In genomic region chr17:84637971-84638370, GRCm38 (mm10) we compare ENCODE assay signal across 29 mouse cellular contexts. TPM values are rescaled to one million over a fixed set of nuclear protein-coding genes. Genes with fewer than 3 reads are reported as not detected.
DNase-seq lines count a peak whose midpoint lies in the region; ATAC-seq and TF ChIP-seq lines count a peak whose summit lies in the region.
"Had no signal": no experiment of that assay in that cellular context is flagged by ENCODE, and none has a peak within 500 bp of the region (broad histone marks: within the 10 kb centered on the region; RNA-seq: fewer than 3 reads in every experiment).

No protein-coding gene starts in this region.

- H3K4me1 ChIP-seq in lung, adult 2 months (ENCODE audit: control insufficient read depth, insufficient read depth, low read length): peaks cover 3% of the 10 kb centered on the region; the same call in 1 of the 2 replicates
- H3K4me1 ChIP-seq in thymus, adult 2 months (replicated peaks; ENCODE audit: control insufficient read depth, insufficient read depth, low read length): peaks cover 10% of the 10 kb centered on the region
- H3K4me1 ChIP-seq: forebrain, embryonic 13.5 days had no signal

- TF ChIP-seq CTCF in lung, adult 2 months (IDR thresholded peaks at IDR 0.05; ENCODE audit: insufficient read depth, low read length): no peak
- TF ChIP-seq CTCF in thymus, adult 2 months (IDR thresholded peaks at IDR 0.05; ENCODE audit: borderline replicate concordance, control insufficient read depth, extremely low read depth, insufficient read depth, low read length, poor library complexity): no peak

- TF ChIP-seq POLR2A in lung, adult 2 months (IDR thresholded peaks at IDR 0.05; ENCODE audit: borderline replicate concordance, extremely low read depth, low read depth, low read length): no peak
- no peak for TF ChIP-seq POLR2A in thymus, adult 2 months (IDR thresholded peaks at IDR 0.05; ENCODE audit: control insufficient read depth, extremely low read depth, insufficient read depth, low read length, poor library complexity)

- DNase-seq in lung, adult 2 months: peak; percentile 26
- no peak for DNase-seq in lung, postnatal 4 days
- peak; percentile 14 for DNase-seq in thymus, postnatal 25 days
- no peak for DNase-seq in thymus, adult 2 months
- no peak for DNase-seq in frontal cortex, postnatal 25 days (ENCODE audit: low spot score in 2 of 2)
- DNase-seq in kidney, adult 9 months: no peak
- DNase-seq: adrenal gland, postnatal 10 days; adrenal gland, postnatal 36 days; B cell, adult 2 months; cerebellum, adult 18-20 months; cerebellum, adult 9-10 months; cerebellum, postnatal 14 days; gastrocnemius, postnatal 25 days; heart, adult 2 months; heart, postnatal 14 days; heart, postnatal 4 days had no signal

- 71% methylated on average over 6 of the region's 6 CpGs for WGBS in lung, adult 2 months
- WGBS in thymus, adult 2 months: 90% methylated on average over 6 of the region's 6 CpGs

- H3K27ac ChIP-seq in thymus, adult 2 months (ENCODE audit: control insufficient read depth, insufficient read depth, low read length): no peak overlapping the region
- H3K27ac ChIP-seq: forebrain, embryonic 10.5 days; forebrain, embryonic 13.5 days; heart, adult 2 months; heart, embryonic 10.5 days; heart, embryonic 13.5 days; hindbrain, embryonic 14.5 days had no signal

- no peaks in the 10 kb centered on the region for H3K27me3 ChIP-seq in thymus, adult 2 months (ENCODE audit: control insufficient read depth, insufficient read depth, low read length)
- H3K27me3 ChIP-seq: CH12.LX; forebrain, embryonic 13.5 days; heart, embryonic 13.5 days; Patski had no signal

- H3K36me3 ChIP-seq in thymus, adult 2 months (ENCODE audit: control insufficient read depth, insufficient read depth, low read length): no peaks in the 10 kb centered on the region
- H3K36me3 ChIP-seq: G1E; heart, embryonic 10.5 days; heart, embryonic 13.5 days had no signal

- 0 out of 2 replicates have a peak, but pooled peaks have one; percentile 30 for ATAC-seq in megakaryocyte progenitor cell, adult 5-6 weeks (replicated peaks; ENCODE audit: poor library complexity)
- ATAC-seq: forebrain, embryonic 13.5 days; forebrain, embryonic 16.5 days; Patski had no signal

- H3K4me3 ChIP-seq in lung, adult 2 months (replicated peaks; ENCODE audit: extremely low read depth, low read depth, low read length): no peak overlapping the region
- H3K4me3 ChIP-seq in thymus, adult 2 months (ENCODE audit: control insufficient read depth, insufficient read depth, low read length): no peak overlapping the region
- H3K4me3 ChIP-seq: forebrain, embryonic 10.5 days; forebrain, embryonic 13.5 days; heart, adult 2 months; heart, embryonic 10.5 days; heart, embryonic 13.5 days had no signal

RNA-seq across cellular contexts. Expression of gene Dync2li1, which starts 11.7 kb away (rescaled TPM):
- 5.5 and 11.4 TPM in 2 replicates for polyA plus RNA-seq in lung, adult 2 months (2012; rRNA removed)
- 0.84 and 1.1 TPM in 2 replicates for polyA plus RNA-seq in thymus, adult 2 months (2012; rRNA removed)
- total RNA-seq in megakaryocyte progenitor cell, adult 5-6 weeks (2015): 4.9 and 6.3 TPM in 2 replicates
- 3.5 and 5.9 TPM in 2 replicates for total RNA-seq in megakaryocyte progenitor cell, adult 5-6 weeks (2017)
- total RNA-seq: G1E had no signal
- polyA plus RNA-seq: G1E had no signal

RNA-seq across cellular contexts. Expression of gene Abcg8, which starts 38.1 kb away (rescaled TPM):
- polyA plus RNA-seq in lung, adult 2 months (2012; rRNA removed): 0.06 and 0.19 TPM in 2 replicates
- polyA plus RNA-seq in thymus, adult 2 months (2012; rRNA removed): 0.65 and 0.74 TPM in 2 replicates
- total RNA-seq in megakaryocyte progenitor cell, adult 5-6 weeks (2015): not detected in 2 replicates
- total RNA-seq in megakaryocyte progenitor cell, adult 5-6 weeks (2017): not detected in 2 replicates
- total RNA-seq: adrenal gland, adult 18-20 months; adrenal gland, postnatal 36 days; gastrocnemius, postnatal 25 days; heart, adult 2 months; heart, postnatal 14 days; heart, postnatal 4 days had no signal
- polyA plus RNA-seq: forebrain, embryonic 16.5 days; frontal cortex, adult 2 months; G1E; heart, adult 2 months; heart, embryonic 13.5 days had no signal

RNA-seq across cellular contexts. Expression of gene Abcg5, which starts 44.8 kb away (rescaled TPM):
- 0.33 and 0.45 TPM in 2 replicates for polyA plus RNA-seq in lung, adult 2 months (2012; rRNA removed)
- polyA plus RNA-seq in thymus, adult 2 months (2012; rRNA removed): 0.85 and 1.1 TPM in 2 replicates
- not detected in 2 replicates for total RNA-seq in megakaryocyte progenitor cell, adult 5-6 weeks (2015)
- not detected in 2 replicates for total RNA-seq in megakaryocyte progenitor cell, adult 5-6 weeks (2017)
- total RNA-seq: adrenal gland, adult 18-20 months; adrenal gland, postnatal 36 days; CH12.LX; gastrocnemius, adult 8-10 months; gastrocnemius, postnatal 25 days; heart, adult 2 months; heart, postnatal 14 days; heart, postnatal 4 days had no signal
- polyA plus RNA-seq: frontal cortex, adult 2 months; G1E; heart, adult 2 months; Patski had no signal

Comparison
In these comparisons a context has a peak if more than half of its experiments do, and no peak if none do; other contexts are left out.
1. DNase-seq: peak in lung, adult 2 months (single experiment) and thymus, postnatal 25 days (single experiment); none in lung, postnatal 4 days (0 of 2), thymus, adult 2 months (single experiment), frontal cortex, postnatal 25 days (0 of 2) and kidney, adult 9 months (single experiment).